Mouse (Mus musculus): ENCODE results near the gene Slc30a2.

DNA sequence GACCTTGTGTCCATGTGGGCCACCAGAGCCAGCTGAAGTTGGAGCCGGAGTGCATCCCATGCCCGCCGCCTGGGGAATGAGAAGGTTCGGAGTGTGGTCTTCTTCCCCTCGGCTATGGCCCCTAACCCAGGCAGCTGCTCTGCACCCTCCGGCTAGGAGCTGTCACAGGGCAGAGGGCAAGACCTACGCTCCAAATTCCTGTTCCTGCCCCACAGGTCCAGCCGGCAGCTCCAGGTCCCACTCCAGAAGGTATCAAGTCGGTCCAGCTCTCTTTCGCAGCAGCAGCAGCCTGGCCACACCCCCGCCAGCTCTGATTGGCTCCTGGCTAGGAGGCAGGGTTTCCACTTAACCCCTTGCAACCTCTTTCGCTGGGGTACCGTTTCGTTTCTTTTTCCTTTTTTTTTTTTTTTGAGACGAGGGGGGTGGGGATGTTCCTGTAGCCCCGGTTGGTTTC is 29.3 kb downstream of the Slc30a2 start:
- no peak for TF ChIP-seq CTCF (IDR thresholded peaks at IDR 0.05; ENCODE audit: extremely low read depth, insufficient read depth, insufficient read length, insufficient replicate concordance)
- TF ChIP-seq POLR2A (IDR thresholded peaks at IDR 0.05; ENCODE audit: low read depth, low read length), result no peak
